Mouse (Mus musculus) thymus, adult 2 months (tissue): ENCODE results near the gene Sh3pxd2b.

Experiments
- CTCF ChIP-seq: fragments of 200-500 bp; IDR thresholded peaks from 2 replicates; pipeline ENCODE4 v1.5.1; 2012; ENCODE audit warnings: mild to moderate bottlenecking, control low read depth, low read length, moderate library complexity, borderline replicate concordance; ENCODE audit not compliant: control insufficient read depth, poor library complexity, insufficient read depth; ENCODE audit errors: extremely low read depth
- POLR2A ChIP-seq: fragments of 200-500 bp; IDR thresholded peaks from 2 replicates; pipeline ENCODE4 v1.6.1; 2012; ENCODE audit warnings: mild to moderate bottlenecking, low read length, control low read depth, moderate library complexity; ENCODE audit not compliant: control insufficient read depth, poor library complexity, insufficient read depth; ENCODE audit errors: extremely low read depth

DNA sequence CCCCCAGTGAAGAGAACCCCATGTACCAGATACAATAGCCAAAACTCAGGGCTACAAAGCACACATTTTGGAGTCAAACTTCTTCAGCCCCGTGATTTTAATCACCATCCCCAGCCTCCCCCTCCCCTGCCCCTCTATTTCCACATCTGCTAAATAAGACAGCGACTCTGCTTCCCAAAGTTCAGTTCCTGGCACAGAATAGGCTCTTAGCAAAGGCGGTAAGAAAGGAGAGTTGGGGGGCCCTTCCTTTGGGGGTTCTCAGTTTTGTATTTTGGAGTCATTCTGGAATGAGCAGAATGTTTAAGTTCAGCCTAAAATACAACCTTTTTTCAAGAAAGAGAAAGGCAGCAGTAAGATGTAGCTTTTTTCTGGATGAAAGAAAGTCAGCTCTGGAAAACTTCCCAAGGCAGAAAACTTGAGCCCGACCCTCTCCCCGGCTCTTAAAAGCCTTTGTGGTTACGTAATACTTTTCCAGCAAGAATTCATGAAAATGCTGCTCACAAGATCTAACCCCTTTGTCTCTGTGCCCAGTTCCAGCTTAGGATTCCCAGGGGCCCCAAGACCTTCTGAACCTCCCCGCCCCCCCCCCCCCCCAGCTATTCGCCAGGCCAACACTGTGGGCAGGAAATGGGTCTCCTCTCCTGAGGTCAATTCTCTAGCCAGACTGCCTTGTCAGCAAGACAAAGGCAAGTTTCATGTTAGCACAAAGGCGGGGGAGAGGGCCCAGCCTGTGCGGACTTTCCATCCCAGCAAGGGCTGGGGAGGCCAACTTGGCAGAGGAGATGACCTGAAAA lies 35.9 kb downstream of the Sh3pxd2b start:
- TF ChIP-seq CTCF (no peak), POLR2A (no peak)
